Mouse (Mus musculus) layer of hippocampus, adult 9-10 months (tissue): ENCODE measurements at regions not wholly inside any gene's neighbourhood (a gene's known extent, or its start where the extent isn't known, plus 50 kb on each side); places are given as distances from the start of the nearest gene placed in this dataset.
A peak's percentile ranks its signal among the peaks of the same experiment; 100 is the strongest.

Source experiments
- DNase-seq: peaks from one replicate; pipeline ENCODE4 v3.0.0; 2022; ENCODE audit warnings: low spot score

DNA sequence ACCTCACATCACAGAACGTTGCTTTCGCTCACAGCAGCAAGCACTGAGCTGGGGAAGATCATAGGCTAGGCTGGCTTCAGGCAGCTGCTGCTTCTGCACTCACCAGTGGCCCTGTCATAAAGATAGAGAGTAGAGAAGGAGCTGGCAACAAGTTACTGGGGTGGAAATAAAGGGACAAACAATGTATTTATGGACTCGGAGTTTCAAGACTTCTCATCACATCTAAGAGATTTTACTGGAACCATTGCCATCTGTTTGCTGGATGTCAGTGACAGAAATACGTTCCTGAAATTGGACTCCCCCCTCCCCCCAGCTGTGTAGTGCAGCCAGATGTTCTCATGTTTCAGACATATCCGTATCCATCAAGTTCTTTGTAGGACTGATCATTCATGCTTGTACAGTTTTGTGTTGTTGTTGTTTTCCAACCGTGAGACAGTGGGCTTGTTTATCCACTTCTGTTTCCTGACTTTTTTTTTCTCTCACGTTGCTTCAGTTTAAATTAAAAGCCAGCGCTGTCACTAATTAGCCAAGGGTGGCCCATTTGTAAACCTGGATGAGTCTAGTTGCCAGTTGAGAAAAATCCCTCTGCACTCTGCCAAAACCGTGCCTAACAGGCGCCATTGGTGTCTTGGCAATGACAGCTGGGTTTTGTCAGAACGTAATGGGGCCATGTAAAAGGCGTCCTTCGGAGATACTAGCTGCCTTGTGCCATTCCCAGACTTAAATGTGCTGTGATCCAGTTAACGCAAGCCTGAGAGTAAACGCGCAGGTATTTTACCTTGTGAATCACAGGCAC lies 496.0 kb upstream of the Id4 start:
- no peak for DNase-seq

DNA sequence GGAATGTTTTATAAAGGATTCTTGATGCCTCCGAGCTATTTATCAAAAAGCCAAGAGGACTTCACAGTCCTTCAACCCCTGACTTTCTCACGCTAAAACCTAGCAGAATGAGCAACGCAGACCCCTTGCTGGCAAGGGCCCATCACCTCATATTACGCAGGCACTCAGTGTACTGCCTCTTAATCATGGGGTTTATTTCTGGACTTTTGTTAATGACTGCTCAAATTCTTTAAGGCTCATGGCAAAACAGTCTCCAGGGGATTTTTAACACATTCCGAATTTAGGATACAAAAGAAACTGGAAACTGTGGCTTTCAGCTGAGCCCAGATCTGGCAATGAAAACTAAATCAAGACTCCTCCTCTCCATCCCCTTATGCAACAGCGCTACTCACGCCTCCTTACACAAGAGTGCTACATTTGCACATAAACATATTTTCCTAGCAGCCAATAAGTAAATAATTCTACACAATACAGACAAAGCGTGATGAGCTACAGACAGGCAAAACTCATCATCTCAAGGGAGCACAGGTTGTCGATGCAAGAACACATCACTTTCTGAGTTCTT lies 492.0 kb upstream of the Id4 start:
- no peak for DNase-seq

- DNase-seq, result no peak
Measured at GRCm38 (mm10) chr13:47777206-47778099, 483.6 kb upstream of the Id4 start.

- DNase-seq, result no peak
Measured at GRCm38 (mm10) chr13:47778218-47779009, 482.6 kb upstream of the Id4 start.

- DNase-seq, result no peak
Measured at GRCm38 (mm10) chr13:47784406-47784805, 476.6 kb upstream of the Id4 start.

DNA sequence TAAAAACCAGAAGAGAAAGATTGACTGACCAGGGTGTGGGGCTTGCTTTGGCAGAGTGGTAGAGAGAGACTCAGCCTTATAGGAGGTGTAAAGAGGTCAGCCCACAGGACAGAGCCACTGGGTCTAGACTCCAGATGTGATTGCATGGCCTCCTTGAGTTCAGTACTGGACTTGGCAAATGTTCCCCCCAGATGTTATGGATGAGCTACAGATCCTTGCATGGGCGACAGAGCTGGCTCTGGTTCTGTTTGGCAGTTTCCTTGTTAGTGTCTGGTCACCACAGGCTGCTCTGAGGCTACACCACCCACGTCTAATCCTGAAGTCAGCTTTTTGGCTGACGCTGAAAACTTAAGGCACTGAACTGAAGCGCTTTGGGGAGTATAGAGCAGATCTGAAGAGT lies 463.2 kb upstream of the Id4 start:
- no peak for DNase-seq

- no peak for DNase-seq
Measured at GRCm38 (mm10) chr13:47811711-47812415, 449.2 kb upstream of the Id4 start.

DNA sequence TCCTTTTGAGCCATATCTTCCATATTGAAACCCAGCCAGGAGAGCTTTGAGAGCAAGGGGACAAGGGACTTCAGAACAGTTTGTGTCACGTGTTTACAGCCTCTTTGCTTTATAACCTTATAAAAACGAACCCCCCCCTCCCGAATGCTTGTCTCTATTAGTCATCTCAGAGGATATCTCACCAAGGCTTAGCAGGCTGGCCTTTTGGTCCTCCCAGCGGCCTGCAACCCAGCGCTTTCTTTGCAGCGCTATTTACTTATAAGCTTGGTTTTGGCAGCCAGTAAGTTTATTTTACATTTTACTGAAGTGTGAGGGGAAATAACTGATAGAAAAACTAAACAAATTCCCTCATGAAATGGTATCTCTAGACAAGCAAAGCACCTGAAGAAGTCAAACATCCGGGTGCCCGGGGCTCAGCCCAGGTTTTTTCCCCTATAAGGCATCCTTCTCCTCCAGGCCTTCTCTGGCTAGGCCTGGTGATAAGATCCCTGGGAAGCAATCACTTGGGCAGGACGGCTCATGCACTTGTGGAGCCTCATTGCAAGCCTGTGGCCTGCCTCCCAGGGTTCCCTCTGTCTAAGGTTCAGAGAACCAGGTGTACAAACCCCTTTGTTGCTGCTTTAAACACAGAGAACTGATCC lies 442.0 kb upstream of the Id4 start:
- no peak for DNase-seq

DNA sequence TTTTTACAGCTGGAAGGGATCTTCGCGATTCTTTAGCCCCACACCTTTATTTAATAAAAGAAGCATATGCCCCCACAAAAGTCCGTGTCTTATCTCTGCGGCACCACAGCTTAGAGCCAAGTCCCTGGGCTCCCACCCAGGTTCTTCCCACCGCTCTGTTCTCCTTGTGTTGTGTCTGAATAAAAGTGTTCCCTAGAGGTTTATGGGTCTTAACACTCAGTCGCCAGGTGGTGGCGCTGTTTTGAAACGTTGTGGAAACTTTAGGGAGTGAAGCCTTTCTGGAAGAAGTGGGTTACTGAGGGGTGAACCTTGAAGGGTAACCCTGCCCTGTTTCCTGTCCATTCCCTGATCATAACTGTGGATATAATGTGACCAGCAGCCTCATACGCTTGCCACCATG lies 424.5 kb upstream of the Id4 start:
- DNase-seq, result no peak

- no peak for DNase-seq
Measured at GRCm38 (mm10) chr13:47842418-47842817, 418.6 kb upstream of the Id4 start.

- DNase-seq, result no peak
Measured at GRCm38 (mm10) chr13:47843011-47843410, 418.0 kb upstream of the Id4 start.

DNA sequence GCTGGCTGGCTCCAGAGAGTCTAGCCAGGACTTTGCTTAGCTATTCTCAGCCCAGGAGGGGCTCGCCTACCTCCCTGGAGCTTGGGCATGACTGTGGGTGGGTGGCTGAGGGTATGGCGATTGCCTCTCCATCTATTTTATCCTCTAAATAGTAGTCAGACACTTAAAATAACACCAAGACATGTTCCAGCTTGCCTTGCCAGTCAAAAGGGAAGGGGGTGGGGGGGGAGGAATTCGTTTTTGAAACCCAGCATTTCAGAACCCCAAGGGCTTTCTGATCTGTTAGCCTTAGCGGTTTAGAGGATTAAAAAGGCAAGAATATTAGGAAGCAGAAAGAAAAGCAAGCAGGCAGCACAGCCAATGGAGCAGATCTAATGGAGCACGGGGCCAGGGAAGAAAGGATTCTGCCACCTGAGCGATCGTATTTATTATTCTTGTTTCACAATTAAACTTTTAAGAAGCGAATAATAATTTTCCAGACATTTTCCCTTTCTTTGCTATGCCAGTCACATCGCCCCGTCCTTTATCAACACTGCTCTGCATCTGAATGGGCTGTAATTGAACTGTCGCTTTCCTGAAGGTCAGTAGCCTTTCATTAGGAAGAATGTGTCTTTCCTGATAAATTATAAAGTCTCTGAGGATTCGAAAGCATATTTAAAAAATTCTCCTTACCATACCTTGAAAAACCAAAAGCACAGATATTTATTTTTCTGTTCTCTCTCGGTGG lies 417.3 kb upstream of the Id4 start:
- DNase-seq, result no peak

- DNase-seq, result no peak
Measured at GRCm38 (mm10) chr13:47846713-47847112, 414.3 kb upstream of the Id4 start.

DNA sequence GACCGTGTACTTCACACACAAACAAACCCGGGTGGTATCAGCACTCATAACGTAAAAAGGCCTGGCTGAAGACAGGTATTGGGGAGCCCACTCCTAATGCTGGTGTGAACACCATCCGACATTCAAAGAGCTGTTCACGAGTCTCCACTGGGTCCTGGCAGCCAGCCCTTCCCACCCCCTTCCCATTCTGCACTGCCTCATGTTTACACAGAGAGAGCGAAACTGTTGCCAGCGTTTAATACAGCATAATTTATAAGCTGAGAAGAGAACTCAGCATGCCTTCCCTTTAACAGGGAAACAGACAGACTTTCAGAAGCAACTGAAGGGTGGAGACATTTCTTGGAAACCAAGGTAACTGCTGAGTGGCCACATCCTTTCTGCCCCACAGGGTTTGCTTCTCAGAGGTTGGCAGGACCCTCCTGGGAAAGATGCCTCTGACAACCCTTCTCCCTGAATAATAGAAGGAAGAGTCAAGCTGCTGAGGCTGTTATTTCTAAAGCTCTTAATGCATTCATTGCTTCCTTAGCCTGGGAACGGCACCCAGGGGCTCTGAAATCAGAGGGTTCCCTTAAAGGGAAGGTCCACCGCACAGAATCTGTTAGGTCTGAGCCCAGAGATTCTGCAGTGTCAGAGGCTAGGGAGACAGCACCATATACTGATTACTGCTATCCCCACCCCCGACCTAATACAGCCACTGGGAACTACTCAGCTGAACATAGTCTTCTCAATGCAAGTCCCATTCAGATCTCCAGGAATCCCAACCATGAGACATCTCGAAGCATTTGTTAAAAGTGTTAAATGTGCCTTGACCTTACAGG lies 412.4 kb upstream of the Id4 start:
- peak; percentile 29 for DNase-seq

DNA sequence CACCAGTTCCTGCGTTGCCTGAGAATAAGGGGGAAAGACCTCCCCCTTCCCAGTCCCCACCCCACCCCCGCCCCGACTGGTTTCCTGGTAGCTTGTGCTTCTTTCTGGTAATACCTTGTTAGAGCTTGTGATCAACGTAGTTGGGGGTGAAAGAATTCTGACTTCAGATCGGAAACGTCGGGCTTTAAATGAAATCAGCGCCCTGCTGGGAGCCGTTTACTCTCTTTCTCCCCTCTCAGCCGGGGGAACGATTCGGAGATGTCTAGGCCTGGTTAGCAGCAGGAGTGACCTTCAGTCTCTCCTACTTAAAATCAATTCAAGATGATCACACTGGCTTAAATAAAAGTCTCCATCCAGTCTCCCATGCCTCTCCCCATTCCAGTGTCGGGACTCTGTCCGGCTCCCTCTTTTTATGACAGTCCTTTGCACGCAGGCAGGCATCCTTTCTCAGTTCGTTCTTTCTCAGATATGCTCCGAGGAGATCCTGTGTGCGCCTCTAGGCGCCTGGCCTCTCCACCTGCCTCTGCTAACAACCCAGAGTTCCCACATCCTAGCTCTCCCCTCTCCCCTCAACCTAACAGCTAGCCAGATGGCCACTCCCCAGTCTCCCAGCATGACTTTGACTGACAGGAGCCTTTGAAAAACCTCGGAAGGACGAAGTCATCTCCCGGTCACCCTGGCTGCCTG lies 405.5 kb upstream of the Id4 start:
- no peak for DNase-seq

DNA sequence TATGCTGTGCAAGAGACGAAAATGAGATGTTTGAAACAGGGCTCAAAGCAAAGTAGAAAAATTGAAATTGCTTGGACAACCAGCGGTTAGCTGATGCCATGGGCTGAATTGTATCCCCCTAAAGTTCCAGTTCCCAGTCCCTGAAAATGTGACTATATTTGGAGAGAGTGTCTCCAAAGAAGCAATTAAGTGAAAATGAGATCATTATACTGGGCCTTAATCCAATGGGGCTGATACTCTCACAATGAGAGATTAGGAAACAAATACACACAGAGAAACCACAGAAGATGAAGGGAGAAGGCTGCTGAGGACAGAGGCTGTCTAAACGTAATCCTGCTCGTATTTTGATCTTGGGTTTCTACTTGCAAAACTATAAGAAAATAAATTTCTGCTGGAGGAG lies 402.1 kb upstream of the Id4 start:
- no peak for DNase-seq

DNA sequence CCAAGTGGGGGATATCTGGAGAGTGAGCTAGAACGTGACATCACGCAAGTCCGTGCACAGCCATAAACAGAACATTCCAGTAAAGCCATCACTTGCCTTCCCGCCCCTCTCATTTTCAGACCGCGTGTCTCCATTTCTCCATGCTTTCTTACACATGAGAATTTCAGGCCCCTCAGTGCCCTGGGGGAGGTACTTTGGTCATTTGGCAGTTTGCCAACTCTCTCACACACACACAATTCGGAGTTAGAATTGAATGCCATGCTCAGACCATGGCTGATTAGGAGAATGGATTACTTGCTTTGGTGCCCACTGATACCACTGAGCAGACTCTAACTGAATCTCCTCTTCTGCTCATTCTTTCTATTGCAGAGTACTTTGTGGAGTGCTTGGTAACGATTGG lies 400.7 kb upstream of the Id4 start:
- DNase-seq, result no peak

GRCm38 (mm10) chr13:47862896-47863295 lies 398.1 kb upstream of the Id4 start:
- no peak for DNase-seq

DNA sequence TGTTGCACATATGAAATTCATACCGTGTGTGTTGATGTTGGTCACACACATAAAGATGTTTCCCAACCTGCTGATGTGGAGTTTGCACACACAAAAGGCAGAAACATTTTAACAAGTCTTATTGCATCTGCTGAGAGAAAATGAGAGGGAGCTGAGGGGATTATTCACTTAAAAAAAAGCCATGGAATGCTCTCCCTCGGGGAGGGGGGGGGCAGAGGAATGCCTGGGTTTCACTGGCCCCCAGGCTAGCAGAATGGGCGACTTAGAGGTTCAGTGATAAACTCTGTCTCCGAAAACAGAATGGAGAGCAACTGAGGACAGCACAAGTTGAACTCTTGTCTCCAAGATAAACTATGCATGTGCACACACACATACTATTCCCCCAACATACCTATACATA lies 392.4 kb upstream of the Id4 start:
- DNase-seq, result no peak
